Mouse (Mus musculus) megakaryocyte, embryonic 14.5 days (primary cell): ENCODE data around the gene Mecr.

Experiments
- FLI1 ChIP-seq: IDR thresholded peaks from 2 replicates; pipeline ENCODE4 v1.6.1; 2012; ENCODE audit warnings: low read length, inconsistent platforms, mixed read lengths
- GATA1 ChIP-seq: IDR thresholded peaks from 3 replicates; pipeline ENCODE4 v1.6.1; 2012; ENCODE audit warnings: mixed read lengths, low read length, inconsistent platforms, borderline replicate concordance

DNA sequence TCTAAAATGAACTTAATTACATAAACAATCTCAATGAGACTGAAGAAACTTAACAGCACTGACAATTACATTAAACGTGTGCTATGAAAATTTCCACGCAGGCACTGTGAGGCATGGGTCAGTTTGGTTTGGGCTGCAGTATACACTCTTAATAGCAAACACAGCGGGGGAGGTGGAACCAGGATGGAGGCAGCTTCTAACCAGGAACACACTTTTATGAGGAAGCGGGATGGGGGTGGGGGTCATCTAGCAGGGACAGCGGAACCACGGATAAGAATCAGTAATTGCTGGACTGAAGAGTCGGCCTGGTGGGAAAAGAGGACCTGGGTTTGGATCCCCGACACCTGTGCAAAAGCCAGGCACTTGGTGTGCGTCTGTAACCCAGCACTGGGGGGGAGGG lies 39.4 kb upstream of the Mecr start:
- TF ChIP-seq GATA1: no peak
- TF ChIP-seq FLI1: no peak
